15 mouse cellular contexts compared by ENCODE assay signal in the genomic region with DNA sequence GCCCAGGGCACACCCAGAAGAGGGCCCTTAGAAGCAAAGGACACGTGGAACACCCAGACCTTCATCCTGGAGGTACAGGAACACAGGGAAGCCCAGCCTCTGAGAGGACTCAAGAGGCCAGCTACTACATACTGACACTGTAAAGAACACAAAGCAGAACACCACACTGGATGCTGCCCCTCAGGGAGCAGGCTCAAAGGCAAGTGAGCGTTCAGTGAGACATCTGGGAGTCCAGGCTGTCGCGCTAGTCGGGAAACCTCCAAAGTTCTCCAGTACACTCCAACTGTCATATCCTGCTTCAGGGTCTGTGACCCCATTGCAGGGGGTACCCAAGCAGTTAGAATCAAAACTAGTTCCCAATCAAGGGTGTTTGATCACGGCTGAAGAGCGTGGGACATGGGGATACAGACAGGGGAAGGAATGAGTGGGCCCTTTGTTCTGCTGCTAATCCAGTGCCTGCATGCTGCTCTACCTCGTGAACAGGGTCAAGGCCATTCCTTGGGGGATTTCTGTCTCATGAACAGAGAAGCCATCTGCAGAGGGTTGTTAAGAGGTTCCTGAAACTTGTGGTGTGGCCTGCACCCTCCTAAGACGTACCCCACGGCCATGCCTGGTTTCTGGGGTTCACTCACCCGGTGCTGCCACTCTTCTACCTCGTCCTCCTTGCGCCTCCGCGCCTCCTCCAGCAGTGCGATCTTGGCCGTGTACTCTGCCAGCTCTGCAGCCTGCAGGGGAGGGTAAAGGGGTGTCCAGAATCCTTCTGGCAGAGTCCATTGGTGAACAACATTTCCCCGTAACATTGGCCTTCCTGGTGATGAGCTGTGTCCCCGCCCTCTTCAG. TPM values are rescaled to one million over a fixed set of nuclear protein-coding genes. Genes with fewer than 3 reads are reported as not detected.
A peak's percentile ranks its signal among the peaks of the same experiment; 100 is the strongest.
DNase-seq lines count a peak whose midpoint lies in the region; ATAC-seq lines count a peak whose summit lies in the region.
"Had no signal": no experiment of that assay in that cellular context is flagged by ENCODE, and none has a peak within 500 bp of the region (broad histone marks: within the 10 kb centered on the region; RNA-seq: fewer than 3 reads in every experiment).

No protein-coding gene starts in this region.

- H3K9ac ChIP-seq in neural tube, embryonic 11.5 days (ENCODE audit: low read length), result no peak overlapping the region
- H3K9ac ChIP-seq in hindbrain, embryonic 12.5 days, result no peak overlapping the region
- H3K9ac ChIP-seq: stomach, embryonic 15.5 days had no signal

- DNase-seq in heart, embryonic 10.5 days (ENCODE audit: low spot score), result peak; percentile 74
- DNase-seq in heart, adult 9 months (ENCODE audit: low spot score in 2 of 2), result no peak
- peak; percentile 19 for DNase-seq in neural tube, embryonic 11.5 days (ENCODE audit: low spot score)
- DNase-seq in neural tube, embryonic 10.5 days (ENCODE audit: extremely low spot score, low spot score), result no peak
- peak; percentile 13 for DNase-seq in R1 (ENCODE audit: low read depth, low spot score)
- DNase-seq in frontal cortex, postnatal 36 days (ENCODE audit: low spot score in 2 of 2), result no peak
- DNase-seq in left cerebral cortex, postnatal 4 days, result no peak
- DNase-seq: adrenal gland, postnatal 10 days; right cerebral cortex, postnatal 14 days had no signal

- H3K9me3 ChIP-seq in heart, embryonic 10.5 days, result no peaks in the 10 kb centered on the region
- H3K9me3 ChIP-seq in neural tube, embryonic 11.5 days (ENCODE audit: control insufficient read depth, low read length), result no peaks in the 10 kb centered on the region
- no peaks in the 10 kb centered on the region; the same call in 1 of the 2 replicates for H3K9me3 ChIP-seq in hindbrain, embryonic 12.5 days (replicated peaks)
- H3K9me3 ChIP-seq: stomach, embryonic 15.5 days had no signal

- H3K27me3 ChIP-seq in heart, embryonic 10.5 days (ENCODE audit: insufficient read depth, poor library complexity, severe bottlenecking), result no peaks in the 10 kb centered on the region
- no peaks in the 10 kb centered on the region for H3K27me3 ChIP-seq in neural tube, embryonic 11.5 days (ENCODE audit: control insufficient read depth, insufficient read depth, low read length)
- no peaks in the 10 kb centered on the region for H3K27me3 ChIP-seq in hindbrain, embryonic 12.5 days
- H3K27me3 ChIP-seq: Patski; stomach, embryonic 15.5 days had no signal

- peaks cover 51% of the 10 kb centered on the region for H3K4me1 ChIP-seq in heart, embryonic 10.5 days
- peaks cover 18% of the 10 kb centered on the region; the same call in 1 of the 2 replicates for H3K4me1 ChIP-seq in neural tube, embryonic 11.5 days (ENCODE audit: control insufficient read depth, insufficient read depth, low read length)
- peaks cover 64% of the 10 kb centered on the region for H3K4me1 ChIP-seq in hindbrain, embryonic 12.5 days

- H3K27ac ChIP-seq in heart, embryonic 10.5 days, result peak overlapping the region; percentile 45; the same call in 1 of the 2 replicates
- H3K27ac ChIP-seq in neural tube, embryonic 11.5 days (ENCODE audit: low read depth, low read length), result no peak overlapping the region; the same call in 1 of the 2 replicates
- H3K27ac ChIP-seq in hindbrain, embryonic 12.5 days, result peak overlapping the region; percentile 35; the same call in 1 of the 2 replicates

- no peak overlapping the region for H3K4me2 ChIP-seq in neural tube, embryonic 11.5 days (ENCODE audit: low read depth)
- H3K4me2 ChIP-seq in hindbrain, embryonic 12.5 days (replicated peaks), result no peak overlapping the region
- H3K4me2 ChIP-seq: heart, embryonic 11.5 days; stomach, embryonic 15.5 days had no signal

- no peak for ATAC-seq in neural tube, embryonic 11.5 days (ENCODE audit: insufficient read depth, low FRiP score, low TSS enrichment)
- no peak for ATAC-seq in hindbrain, embryonic 12.5 days (ENCODE audit: low FRiP score)
- ATAC-seq: lung, postnatal 0 days; Patski had no signal

- H3K4me3 ChIP-seq in heart, embryonic 10.5 days, result no peak overlapping the region
- no peak overlapping the region for H3K4me3 ChIP-seq in neural tube, embryonic 11.5 days (ENCODE audit: low read depth, low read length)
- no peak overlapping the region for H3K4me3 ChIP-seq in hindbrain, embryonic 12.5 days
- H3K4me3 ChIP-seq: myocyte; stomach, embryonic 15.5 days had no signal

- intact Hi-C loops in left cerebral cortex, postnatal 4 days (cut with DNase I), result no loop called here

- H3K36me3 ChIP-seq in heart, embryonic 10.5 days, result peaks cover 64% of the 10 kb centered on the region
- H3K36me3 ChIP-seq in neural tube, embryonic 11.5 days (ENCODE audit: control insufficient read depth, insufficient read depth, low read length), result peaks cover 3% of the 10 kb centered on the region; the same call in 1 of the 2 replicates
- H3K36me3 ChIP-seq in hindbrain, embryonic 12.5 days, result peaks cover 19% of the 10 kb centered on the region; the same call in 1 of the 2 replicates

- WGBS in heart, embryonic 10.5 days, result 84% methylated on average over 19 of the region's 19 CpGs
- WGBS in neural tube, embryonic 11.5 days, result 80% methylated on average over 19 of the region's 19 CpGs
- WGBS in hindbrain, embryonic 12.5 days, result 72% methylated on average over 19 of the region's 19 CpGs

RNA-seq across cellular contexts. Expression of a gene that starts 42.0 kb away (rescaled TPM):
- polyA plus RNA-seq in heart, embryonic 10.5 days (2016; fragmentation: Nextera tagmentation; extraction: Ambion mirVana), result 121 and 125 TPM in 2 replicates
- polyA plus RNA-seq in neural tube, embryonic 11.5 days (2014; fragmentation: Nextera tagmentation; extraction: Ambion mirVana), result 63.4 and 74.3 TPM in 2 replicates
- polyA plus RNA-seq in hindbrain, embryonic 12.5 days (2016; fragmentation: Nextera tagmentation; extraction: Ambion mirVana), result 97.9 and 103 TPM in 2 replicates
- total RNA-seq in left cerebral cortex, postnatal 4 days (2021), result 10 to 100 TPM; 17.4 to 19.9 TPM

Comparison
In these comparisons a context has a peak if more than half of its experiments do, and no peak if none do; other contexts are left out.
1. DNase-seq: peak in heart, embryonic 10.5 days (single experiment), neural tube, embryonic 11.5 days (single experiment) and R1 (single experiment); none in heart, adult 9 months (0 of 2), neural tube, embryonic 10.5 days (single experiment), frontal cortex, postnatal 36 days (0 of 2) and left cerebral cortex, postnatal 4 days (single experiment).